Mouse (Mus musculus): Measurements from ENCODE around the gene Tyrp1.

Gene Tyrp1

GRCm38 (mm10) chr4:80834050-80834449 is at the start of gene Tyrp1:
Gene Tyrp1 (plus strand): TSS chr4:80834123.
- DNase-seq: no peak

- no peak for DNase-seq
Observed at GRCm38 (mm10) chr4:80788339-80788738, 45.6 kb upstream of the Tyrp1 start.

DNA sequence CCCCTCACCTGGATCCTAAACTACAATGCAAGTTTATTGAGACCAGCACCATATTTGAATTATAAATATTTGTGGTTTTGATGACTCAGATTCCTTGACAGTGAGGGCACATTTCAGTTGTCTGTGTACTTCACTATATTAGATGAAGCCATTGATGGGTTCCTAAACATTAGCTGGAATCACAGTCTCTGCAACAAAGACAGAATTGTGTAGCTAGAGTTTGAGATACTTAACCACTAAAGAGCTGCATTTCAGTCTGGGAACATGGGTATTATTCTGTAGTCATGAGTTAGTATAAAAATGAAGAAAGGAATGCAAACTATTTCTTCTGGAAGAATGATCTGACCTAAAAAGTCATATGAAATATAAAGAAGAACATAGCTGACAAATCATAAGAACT is 14.4 kb upstream of the Tyrp1 start:
- DNase-seq: no peak

GRCm38 (mm10) chr4:80821945-80822344 is 12.0 kb upstream of the Tyrp1 start:
- no peak for DNase-seq

- no peak for DNase-seq
Observed at GRCm38 (mm10) chr4:80828232-80828631, 5.7 kb upstream of the Tyrp1 start.

DNA sequence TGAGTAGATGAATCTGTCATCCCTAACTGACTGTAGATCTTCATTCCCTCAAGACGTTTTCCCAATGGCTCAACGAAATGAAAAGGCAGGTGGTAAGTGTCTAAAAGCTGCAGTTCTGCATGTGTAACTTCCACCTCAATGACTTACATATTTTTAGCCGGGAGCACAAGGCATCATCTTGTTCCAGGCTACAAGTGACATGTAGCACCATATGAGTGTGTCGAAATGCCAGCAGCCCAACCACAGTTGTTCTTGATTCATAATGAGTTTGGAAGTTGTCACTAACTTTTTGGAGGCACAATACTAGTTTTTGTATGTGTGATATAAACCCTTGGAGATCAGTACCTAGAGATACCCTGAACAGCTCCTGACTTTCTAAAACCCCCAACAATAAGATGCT is 5.4 kb downstream of the Tyrp1 start:
- no peak for DNase-seq

DNA sequence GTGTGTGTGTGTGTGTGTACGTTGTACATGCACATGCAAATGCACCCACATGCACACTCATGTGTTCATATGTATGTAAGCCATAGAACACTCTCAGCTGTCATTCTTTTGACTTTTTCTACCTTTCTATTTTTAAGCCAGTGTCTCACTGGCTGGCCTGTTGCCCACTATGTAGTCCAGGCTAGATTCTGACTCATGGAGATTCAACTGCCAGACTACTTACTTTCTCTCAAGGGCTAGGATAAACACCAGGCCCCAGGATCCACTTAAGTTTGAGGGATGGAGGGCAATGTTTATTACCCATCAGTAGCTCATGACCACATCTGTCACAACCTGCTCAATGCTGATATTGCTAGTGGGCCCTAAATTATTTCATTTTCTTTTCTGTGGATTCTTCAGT is 8.1 kb downstream of the Tyrp1 start:
- no peak for DNase-seq

DNA sequence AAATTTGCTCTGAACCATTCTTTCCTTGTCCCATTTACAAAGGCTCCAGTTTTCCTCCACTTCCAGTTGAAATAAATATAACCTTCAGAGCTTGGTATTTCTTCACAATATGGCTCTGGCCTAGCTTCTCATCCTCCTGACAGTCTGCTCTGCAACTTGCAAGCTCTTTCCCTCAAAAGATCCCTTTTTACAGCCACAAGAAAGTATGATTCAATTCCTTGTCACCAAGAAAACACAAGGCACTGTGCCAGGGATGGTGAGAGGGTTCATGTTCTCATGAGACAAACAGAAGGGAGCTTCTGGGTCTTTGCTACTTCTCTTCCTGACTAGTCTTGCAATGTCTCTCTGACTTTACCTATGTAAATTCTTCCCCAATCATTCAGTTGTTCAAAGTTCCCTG is 9.8 kb downstream of the Tyrp1 start:
- no peak for DNase-seq

DNA sequence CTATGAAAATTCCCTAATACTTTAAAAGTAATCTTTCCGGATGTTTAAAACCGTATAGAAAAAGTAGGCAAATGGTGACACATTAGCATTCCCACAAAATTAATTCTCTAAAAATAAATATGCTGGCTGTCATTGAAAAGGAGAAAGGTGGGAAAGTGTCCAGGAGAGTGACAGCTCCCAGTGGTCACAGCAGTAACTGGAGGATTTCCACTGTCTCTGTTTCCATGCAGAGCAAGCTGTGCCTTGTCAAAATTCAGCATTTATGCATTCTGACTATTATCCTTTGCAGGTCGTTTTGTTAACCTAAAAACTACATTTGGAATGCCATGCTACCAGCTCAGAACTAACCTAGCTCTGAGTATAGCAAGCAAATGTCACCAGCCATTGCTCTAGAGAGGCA is 12.1 kb downstream of the Tyrp1 start:
- DNase-seq: no peak

DNA sequence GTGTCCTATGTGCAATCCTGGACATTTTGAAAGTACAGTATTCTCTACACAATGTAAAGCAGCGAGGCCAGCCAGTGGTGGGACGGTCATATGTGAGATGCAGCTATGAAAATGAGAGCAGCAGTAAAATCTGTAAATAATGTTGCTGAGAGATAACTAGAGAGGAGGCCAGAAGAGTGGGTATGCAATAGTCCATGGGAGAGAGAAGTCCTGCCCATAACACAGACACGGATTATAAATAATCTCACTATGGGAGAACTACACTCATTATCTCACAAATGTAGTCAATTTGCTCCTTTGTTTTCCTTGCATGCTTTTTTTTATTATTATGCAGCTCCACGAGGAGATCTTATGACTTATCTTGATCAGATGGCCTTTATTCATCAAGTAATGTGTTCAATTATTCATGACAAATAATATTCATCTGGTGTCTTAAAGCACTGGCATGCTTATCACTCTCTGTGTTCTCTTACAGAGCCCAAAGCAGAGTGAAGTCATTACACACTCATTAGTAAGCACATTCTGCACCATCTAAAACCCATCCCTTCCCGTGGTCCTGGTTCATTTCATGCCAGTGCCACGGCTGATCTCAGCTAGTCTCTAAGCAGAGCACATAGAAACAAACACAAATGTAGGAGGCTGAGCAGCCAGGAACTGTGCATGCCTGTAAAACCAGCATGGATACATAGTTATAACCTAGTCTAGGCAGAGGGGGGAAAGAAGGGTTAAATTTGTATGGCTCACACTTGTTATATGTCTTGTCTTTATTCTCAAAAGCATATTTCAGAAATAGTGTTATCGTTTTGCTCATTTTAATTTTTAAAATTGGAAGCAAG is 18.9 kb downstream of the Tyrp1 start:
- no peak for DNase-seq

- DNase-seq: no peak
Observed at GRCm38 (mm10) chr4:80855495-80855894, 21.6 kb downstream of the Tyrp1 start.

- DNase-seq: no peak
Observed at GRCm38 (mm10) chr4:80862962-80863361, 29.0 kb downstream of the Tyrp1 start.

DNA sequence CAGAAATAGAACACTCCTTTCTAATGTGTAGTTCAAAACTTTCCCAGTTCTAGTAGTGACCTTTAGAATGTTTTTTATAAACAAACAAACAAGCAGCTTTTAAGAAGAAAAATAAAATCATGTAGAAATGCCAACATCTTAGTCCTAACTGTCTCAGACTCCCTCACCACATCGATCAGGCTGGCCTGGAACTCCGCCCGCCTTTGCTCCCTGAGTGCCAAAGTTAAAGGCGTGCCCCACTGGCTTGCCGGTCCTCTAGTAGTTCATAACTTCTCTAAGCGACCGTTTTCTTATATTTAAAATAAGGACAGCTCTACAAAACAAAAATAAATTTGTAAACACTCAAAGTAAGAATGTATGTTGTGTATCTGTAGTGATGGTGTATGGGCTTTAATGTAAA is 30.0 kb downstream of the Tyrp1 start:
- DNase-seq: no peak

DNA sequence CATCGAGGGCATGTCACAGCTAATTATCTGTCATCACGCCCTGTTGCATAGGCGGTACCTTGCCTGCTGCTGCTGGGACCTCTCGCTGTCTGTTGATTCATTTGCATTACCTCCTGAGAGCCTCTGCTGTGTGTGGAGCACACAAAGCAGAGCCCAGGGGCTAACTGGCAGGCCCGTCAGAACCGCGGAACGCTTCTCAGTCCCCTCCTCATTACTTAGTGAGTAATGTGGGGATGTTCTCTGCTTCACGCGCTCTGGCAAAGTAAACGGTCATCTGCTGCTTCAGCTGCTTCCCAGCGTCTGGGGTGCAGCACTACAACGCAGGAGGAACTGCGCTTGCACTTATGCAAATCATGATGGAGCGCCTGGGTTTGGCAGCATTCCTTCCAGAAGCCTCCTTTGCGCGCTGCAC is 30.6 kb downstream of the Tyrp1 start:
- no peak for DNase-seq

GRCm38 (mm10) chr4:80866065-80866464 is 32.1 kb downstream of the Tyrp1 start:
- no peak for DNase-seq

DNA sequence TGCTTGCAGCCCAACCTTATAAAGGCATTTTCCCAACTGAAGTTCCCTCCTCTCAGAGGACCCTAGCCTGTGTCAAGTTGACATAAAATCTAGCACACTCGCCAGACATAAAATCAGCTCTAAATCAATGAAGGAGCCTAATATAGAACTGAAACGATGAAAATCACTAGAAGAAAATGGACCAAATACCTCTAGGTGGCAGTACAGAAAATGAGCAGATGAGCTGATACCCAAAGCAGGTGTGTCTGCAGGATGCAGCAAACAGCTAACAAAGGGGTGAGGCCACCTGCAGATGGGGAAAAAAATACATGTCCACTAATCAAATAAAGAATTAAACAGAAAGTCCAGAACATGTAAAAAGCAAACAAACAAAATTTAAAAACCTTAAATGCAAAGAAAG is 35.7 kb downstream of the Tyrp1 start:
- DNase-seq: no peak

DNA sequence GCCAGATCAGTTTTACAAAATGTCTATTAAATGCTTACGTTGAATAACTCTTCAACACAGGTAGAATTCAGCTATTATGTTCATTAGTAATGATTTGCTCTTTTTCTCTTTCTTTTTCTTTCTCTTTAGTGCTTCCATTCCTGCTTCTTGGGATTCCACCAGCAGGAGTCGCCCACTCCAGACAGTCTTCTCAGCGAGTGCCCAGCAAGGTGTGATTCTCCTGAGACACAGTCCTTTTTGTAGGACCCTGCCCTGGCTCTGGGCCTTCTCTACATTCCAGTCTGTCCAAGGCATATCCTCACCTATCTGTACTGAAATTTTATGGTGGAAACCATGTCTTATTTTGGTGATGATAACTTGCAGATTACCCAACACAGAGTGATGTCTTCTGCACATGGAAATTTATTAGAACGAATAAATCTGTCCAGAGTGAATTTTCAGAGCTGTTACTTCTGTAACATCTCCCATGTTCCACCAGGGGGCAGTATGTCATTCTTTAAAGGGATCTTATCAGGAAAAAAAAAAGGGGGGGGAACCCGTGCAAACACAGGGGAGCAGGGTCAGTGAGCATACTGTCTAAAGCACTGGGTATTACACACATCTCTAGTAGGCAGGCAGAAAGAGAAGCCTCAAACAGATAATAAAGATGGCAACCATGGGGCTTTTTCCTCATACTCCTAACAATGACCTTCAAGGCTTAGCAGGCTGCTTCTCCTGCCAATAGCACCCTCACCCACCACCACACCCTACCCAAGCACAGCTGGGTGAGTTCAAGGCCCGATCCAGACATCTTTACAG is 39.1 kb downstream of the Tyrp1 start:
- DNase-seq: no peak

DNA sequence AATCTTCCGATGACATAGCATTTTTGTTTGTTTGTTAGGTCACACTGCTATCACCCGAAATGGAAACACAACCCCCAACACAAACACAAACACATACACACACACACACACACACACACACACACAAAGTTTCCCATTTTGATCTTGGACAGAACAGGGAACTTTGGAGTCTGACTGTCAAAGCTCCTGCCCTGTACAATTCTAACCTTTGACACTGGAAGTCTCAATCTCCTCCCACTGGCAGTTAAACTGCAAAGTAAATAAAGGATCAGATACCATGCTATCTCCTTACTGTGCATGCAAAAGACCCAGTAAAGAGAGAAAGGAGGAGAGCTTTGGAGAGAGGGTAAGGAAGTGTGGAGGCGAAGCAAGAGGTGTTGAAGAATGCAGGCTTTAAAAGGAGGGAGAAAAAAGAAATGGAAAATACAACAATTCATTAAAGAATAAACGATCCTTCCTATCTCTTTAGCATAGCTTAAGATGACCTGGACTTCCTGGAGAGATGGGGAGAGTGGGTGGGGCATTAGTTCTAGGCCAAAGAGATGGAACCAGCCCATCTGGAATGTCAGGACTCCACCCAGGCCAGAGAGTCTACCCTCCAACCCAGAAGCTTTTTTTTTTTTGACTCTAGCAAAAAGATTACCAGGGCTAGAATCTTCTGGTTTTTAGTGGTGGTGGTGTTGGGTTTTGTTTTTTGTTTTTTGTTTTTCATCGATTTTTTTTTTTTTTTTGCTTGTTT is 40.4 kb downstream of the Tyrp1 start:
- no peak for DNase-seq

DNA sequence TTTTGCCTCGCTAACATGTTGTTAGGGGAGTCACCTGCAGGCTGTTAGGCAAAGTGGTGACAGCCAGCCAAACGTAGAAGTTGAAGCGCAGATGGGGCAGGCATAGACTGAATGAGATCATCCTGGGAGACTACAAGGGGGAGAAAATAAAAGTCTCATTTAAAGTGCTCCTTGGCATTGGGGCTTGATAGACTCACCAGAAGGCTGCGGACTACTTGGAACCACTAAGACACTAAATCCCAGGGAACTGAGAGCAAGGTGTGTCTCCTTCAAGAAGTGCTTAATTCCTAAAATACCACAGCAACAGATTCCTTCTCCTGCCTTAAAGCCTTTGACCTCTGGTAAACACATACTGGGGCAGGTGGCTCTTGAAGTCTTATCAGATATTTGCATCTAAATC is 41.1 kb downstream of the Tyrp1 start:
- no peak for DNase-seq

GRCm38 (mm10) chr4:80881996-80882599 is 48.2 kb downstream of the Tyrp1 start:
- no peak for DNase-seq

DNA sequence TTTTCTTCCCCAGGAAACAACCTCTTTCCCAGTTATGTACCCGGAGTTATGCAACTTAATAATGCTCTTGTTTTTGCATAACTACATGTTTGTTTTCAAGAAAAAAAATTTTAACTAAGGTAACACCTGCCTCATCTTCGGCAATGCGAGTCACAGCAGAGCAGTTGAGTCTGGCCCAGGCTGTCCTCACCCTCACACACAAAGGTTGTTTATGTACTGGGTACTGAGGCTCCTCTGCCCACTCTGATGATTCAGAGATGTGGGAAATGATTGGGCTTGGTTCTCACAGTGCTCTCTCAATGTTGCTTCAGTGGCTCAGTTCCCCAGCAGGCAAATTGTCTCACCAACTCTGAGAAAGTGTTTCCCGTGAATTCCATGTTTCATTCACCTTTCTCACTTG is 52.7 kb downstream of the Tyrp1 start:
- DNase-seq: no peak

DNA sequence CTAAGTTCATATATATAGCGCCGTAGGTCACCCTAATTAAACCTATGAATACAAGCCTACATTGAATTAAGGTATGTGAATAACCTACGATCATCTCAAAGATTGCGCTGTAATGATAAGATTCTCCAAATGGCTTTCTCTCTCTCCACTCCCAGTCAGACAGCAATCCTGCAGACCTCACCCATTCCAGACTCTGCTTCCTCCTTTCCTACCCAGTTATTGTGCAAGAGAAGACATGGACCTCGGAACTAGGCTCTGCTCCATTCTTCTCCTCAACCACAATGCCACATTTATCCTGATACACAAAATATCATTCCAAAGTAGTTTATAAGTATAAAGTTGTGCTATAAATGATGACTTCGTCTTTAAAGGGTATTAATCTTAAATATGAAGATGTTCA is 57.1 kb downstream of the Tyrp1 start:
- DNase-seq: no peak

GRCm38 (mm10) chr4:80895278-80895894 is 61.5 kb downstream of the Tyrp1 start:
- no peak for DNase-seq

Measured in thymus, postnatal 25 days (tissue).